In the genomic region with DNA sequence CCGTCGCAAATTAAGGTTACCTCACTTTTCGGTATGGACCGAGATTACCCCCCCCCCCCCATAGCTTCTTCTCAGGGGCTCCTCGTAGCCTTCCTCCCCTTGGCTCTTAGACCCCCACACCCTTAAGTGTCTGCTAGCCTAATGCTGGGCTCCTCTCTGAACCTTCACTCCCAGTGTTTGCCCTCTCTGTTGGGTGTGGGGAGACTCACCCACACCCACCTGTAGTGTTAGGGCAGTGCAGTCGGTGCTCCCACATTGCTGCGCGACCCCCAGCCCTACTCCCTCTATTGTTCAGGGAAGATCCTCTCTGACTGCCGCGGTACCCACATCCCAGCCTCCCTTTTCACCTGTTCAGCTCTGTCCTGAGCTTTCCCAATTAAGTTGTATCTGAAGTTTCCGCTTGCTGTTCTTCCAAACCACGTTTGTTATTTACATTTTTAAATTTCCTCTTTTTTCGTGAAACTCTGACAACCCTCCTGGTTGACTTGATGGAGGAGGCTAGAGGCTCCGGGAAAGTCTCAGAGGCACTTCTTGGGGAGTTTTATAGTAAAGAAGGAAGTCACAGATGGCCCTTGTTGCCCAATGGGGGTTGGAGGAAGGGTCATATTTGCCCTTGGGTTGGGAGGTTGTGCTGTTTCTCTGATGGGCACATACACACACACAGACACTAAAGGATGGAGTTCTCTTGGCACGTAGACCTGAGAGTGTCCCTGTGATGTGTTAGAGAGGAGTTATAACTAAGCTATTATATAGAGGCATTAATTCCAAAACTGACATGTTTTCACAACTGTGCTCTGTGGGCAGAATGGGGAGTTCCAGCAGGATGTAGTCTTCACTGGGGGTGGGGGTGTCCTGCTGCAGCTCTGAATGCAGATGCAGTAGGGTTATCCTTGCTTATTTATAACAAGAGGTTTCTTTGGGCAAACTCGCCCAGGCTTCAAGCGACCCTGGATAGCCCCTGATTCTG, we compare ENCODE assay signal across 8 mouse cellular contexts. TPM values are rescaled to one million over a fixed set of nuclear protein-coding genes. Genes with fewer than 3 reads are reported as not detected.
DNase-seq lines count a peak whose midpoint lies in the region; ATAC-seq and TF ChIP-seq lines count a peak whose summit lies in the region.

No protein-coding gene starts in this region.

- TF ChIP-seq EP300 in lung, postnatal 0 days (IDR thresholded peaks at IDR 0.05) = no peak

- peaks cover 20% of the 10 kb centered on the region for H3K79me2 ChIP-seq in myocyte (ENCODE audit: control insufficient read depth, insufficient read depth)

- H3K4me2 ChIP-seq in lung, postnatal 0 days (replicated peaks; ENCODE audit: low read depth, low read length) = peak overlapping the region; percentile 76
- peak overlapping the region; percentile 81 for H3K4me2 ChIP-seq in embryonic facial prominence, embryonic 11.5 days (ENCODE audit: low read depth, low read length)
- peak overlapping the region; percentile 81 for H3K4me2 ChIP-seq in intestine, embryonic 15.5 days (replicated peaks)
- peak overlapping the region; percentile 83 for H3K4me2 ChIP-seq in myocyte (ENCODE audit: low read depth)

- peak overlapping the region; percentile 62 for H3K9ac ChIP-seq in lung, postnatal 0 days (replicated peaks; ENCODE audit: low read depth)
- peak overlapping the region; percentile 87 for H3K9ac ChIP-seq in embryonic facial prominence, embryonic 11.5 days (replicated peaks; ENCODE audit: low read length)
- H3K9ac ChIP-seq in intestine, embryonic 15.5 days = peak overlapping the region; percentile 91

- peak; percentile 27 for DNase-seq in lung, postnatal 0 days (ENCODE audit: low spot score)
- DNase-seq in lung, postnatal 14 days = no peak
- DNase-seq in embryonic facial prominence, embryonic 11.5 days (ENCODE audit: low spot score) = no peak
- DNase-seq in gastrocnemius, adult 18-20 months (ENCODE audit: low spot score) = no peak
- DNase-seq in frontal cortex, adult 2 months (ENCODE audit: extremely low spot score in 1 of 2, low spot score in 1 of 2) = no peak
- DNase-seq in cerebellum, adult 18-20 months = no peak

- H3ac ChIP-seq in myocyte (ENCODE audit: control insufficient read depth, insufficient read length) = peak overlapping the region; percentile 58

- peak overlapping the region; percentile 81 for H3K4me3 ChIP-seq in lung, postnatal 0 days (ENCODE audit: low read depth, low read length)
- H3K4me3 ChIP-seq in embryonic facial prominence, embryonic 11.5 days (ENCODE audit: low read depth, low read length) = peak overlapping the region; percentile 83
- H3K4me3 ChIP-seq in intestine, embryonic 15.5 days (replicated peaks) = peak overlapping the region; percentile 93
- peak overlapping the region; percentile 43 for H3K4me3 ChIP-seq in myocyte

- ATAC-seq in lung, postnatal 0 days = no peak
- ATAC-seq in embryonic facial prominence, embryonic 11.5 days (replicated peaks; ENCODE audit: insufficient number of reproducible peaks, low FRiP score, low TSS enrichment, low read depth) = peak; percentile 30; the same call in 1 of the 2 replicates
- peak; percentile 10; the same call in 1 of the 2 replicates for ATAC-seq in intestine, embryonic 15.5 days

- no peak for TF ChIP-seq POLR2A in myocyte (IDR thresholded peaks at IDR 0.05; ENCODE audit: insufficient read length, low read depth)

- no peak for TF ChIP-seq CTCF in lung, postnatal 0 days (IDR thresholded peaks at IDR 0.05)

- no peaks in the 10 kb centered on the region for H3K27me3 ChIP-seq in lung, postnatal 0 days (replicated peaks; ENCODE audit: insufficient read depth, low read length)
- H3K27me3 ChIP-seq in embryonic facial prominence, embryonic 11.5 days (ENCODE audit: control insufficient read depth, insufficient read depth, low read length) = no peaks in the 10 kb centered on the region
- no peaks in the 10 kb centered on the region for H3K27me3 ChIP-seq in intestine, embryonic 15.5 days (replicated peaks)
- H3K27me3 ChIP-seq in myocyte (ENCODE audit: control insufficient read depth, insufficient read depth, insufficient read length) = no peaks in the 10 kb centered on the region

- H3K9me3 ChIP-seq in lung, postnatal 0 days (ENCODE audit: low read length) = no peaks in the 10 kb centered on the region
- no peaks in the 10 kb centered on the region for H3K9me3 ChIP-seq in embryonic facial prominence, embryonic 11.5 days (replicated peaks; ENCODE audit: control insufficient read depth, low read length)
- H3K9me3 ChIP-seq in intestine, embryonic 15.5 days = no peaks in the 10 kb centered on the region

- 14% methylated on average over 17 of the region's 17 CpGs for WGBS in lung, postnatal 0 days
- WGBS in embryonic facial prominence, embryonic 11.5 days = 23% methylated on average over 17 of the region's 17 CpGs
- WGBS in intestine, embryonic 15.5 days = 17% methylated on average over 17 of the region's 17 CpGs

- H3K36me3 ChIP-seq in lung, postnatal 0 days (ENCODE audit: insufficient read depth, low read length) = no peaks in the 10 kb centered on the region
- H3K36me3 ChIP-seq in embryonic facial prominence, embryonic 11.5 days (replicated peaks; ENCODE audit: control insufficient read depth, insufficient read depth, low read depth, low read length) = no peaks in the 10 kb centered on the region
- no peaks in the 10 kb centered on the region for H3K36me3 ChIP-seq in intestine, embryonic 15.5 days
- no peaks in the 10 kb centered on the region for H3K36me3 ChIP-seq in myocyte (ENCODE audit: control insufficient read depth, insufficient read depth)

- peak overlapping the region; percentile 81 for H3K27ac ChIP-seq in lung, postnatal 0 days (ENCODE audit: low read length)
- H3K27ac ChIP-seq in embryonic facial prominence, embryonic 11.5 days (replicated peaks; ENCODE audit: low read depth, low read length) = no peak overlapping the region
- no peak overlapping the region for H3K27ac ChIP-seq in intestine, embryonic 15.5 days

- H3K4me1 ChIP-seq in lung, postnatal 0 days (ENCODE audit: insufficient read depth, low read depth, low read length) = peaks cover 26% of the 10 kb centered on the region; the same call in 1 of the 2 replicates
- peaks cover 3% of the 10 kb centered on the region for H3K4me1 ChIP-seq in embryonic facial prominence, embryonic 11.5 days (ENCODE audit: control insufficient read depth, insufficient read depth, low read length)
- H3K4me1 ChIP-seq in intestine, embryonic 15.5 days (replicated peaks) = peaks cover 39% of the 10 kb centered on the region

TF ChIP-seq in myocyte, 11 proteins besides CTCF, POLR2A, EP300 and RAD21:
- TF ChIP-seq SRF (IDR thresholded peaks at IDR 0.05; ENCODE audit: control insufficient read depth, insufficient read length, low read depth) (no peak), MAX (IDR thresholded peaks at IDR 0.05; ENCODE audit: low read depth) (no peak), REST (IDR thresholded peaks at IDR 0.05; ENCODE audit: insufficient read depth, insufficient read length) (no peak), CEBPB (IDR thresholded peaks at IDR 0.05; ENCODE audit: insufficient read depth, poor library complexity, severe bottlenecking) (no peak), MYOD1 (IDR thresholded peaks at IDR 0.05; ENCODE audit: control insufficient read depth in 1 of 3, insufficient read length in 2 of 3, low read depth in 2 of 3) (no peak), MYOG (IDR thresholded peaks at IDR 0.05; ENCODE audit: control insufficient read depth in 1 of 3, insufficient read depth in 1 of 3, insufficient read length in 2 of 3, low read depth in 2 of 3) (no peak), E2F4 (IDR thresholded peaks at IDR 0.05; ENCODE audit: insufficient read depth) (no peak)

RNA-seq across cellular contexts. Expression of a gene that starts 1.1 kb away (rescaled TPM):
- polyA plus RNA-seq in lung, postnatal 0 days (2015; fragmentation: Nextera tagmentation; extraction: Ambion mirVana) = 41.7 and 44.7 TPM in 2 replicates
- polyA plus RNA-seq in embryonic facial prominence, embryonic 11.5 days (2014; fragmentation: Nextera tagmentation; extraction: Ambion mirVana) = 31.1 and 36.1 TPM in 2 replicates
- polyA plus RNA-seq in intestine, embryonic 15.5 days (2015; fragmentation: Nextera tagmentation; extraction: Ambion mirVana) = 22.0 and 22.2 TPM in 2 replicates
- polyA plus RNA-seq in myocyte (2012; fragmentation: generic; extraction: Trizol) = 9.1 TPM
- total RNA-seq in gastrocnemius, adult 18-20 months (2021) = 10 to 100 TPM in 1 of 2 experiments, 1 to 10 TPM in 1; 5.9 to 10.2 TPM
- 32.6 and 33.3 TPM in 2 replicates for polyA plus RNA-seq in frontal cortex, adult 2 months (2012; rRNA removed)

RNA-seq across cellular contexts. Expression of a gene that starts 52.5 kb away (rescaled TPM):
- polyA plus RNA-seq in lung, postnatal 0 days (2015; fragmentation: Nextera tagmentation; extraction: Ambion mirVana) = 30.5 and 36.6 TPM in 2 replicates
- 0.57 and 0.95 TPM in 2 replicates for polyA plus RNA-seq in embryonic facial prominence, embryonic 11.5 days (2014; fragmentation: Nextera tagmentation; extraction: Ambion mirVana)
- polyA plus RNA-seq in intestine, embryonic 15.5 days (2015; fragmentation: Nextera tagmentation; extraction: Ambion mirVana) = 8.1 and 8.3 TPM in 2 replicates
- 143 TPM for polyA plus RNA-seq in myocyte (2012; fragmentation: generic; extraction: Trizol)
- total RNA-seq in gastrocnemius, adult 18-20 months (2021) = 100 to 1,000 TPM in 1 of 2 experiments, 10 to 100 TPM in 1; 81.2 to 174 TPM
- polyA plus RNA-seq in frontal cortex, adult 2 months (2012; rRNA removed) = 2.3 and 3.3 TPM in 2 replicates

RNA-seq across cellular contexts. Expression of a gene that starts 59.8 kb away (rescaled TPM):
- 6.7 and 7.9 TPM in 2 replicates for polyA plus RNA-seq in lung, postnatal 0 days (2015; fragmentation: Nextera tagmentation; extraction: Ambion mirVana)
- not detected in 2 replicates for polyA plus RNA-seq in embryonic facial prominence, embryonic 11.5 days (2014; fragmentation: Nextera tagmentation; extraction: Ambion mirVana)
- 1.1 and 2.6 TPM in 2 replicates for polyA plus RNA-seq in intestine, embryonic 15.5 days (2015; fragmentation: Nextera tagmentation; extraction: Ambion mirVana)
- polyA plus RNA-seq in myocyte (2012; fragmentation: generic; extraction: Trizol) = 0.06 TPM
- under 1 TPM; 0.09 to 1.00 TPM for total RNA-seq in gastrocnemius, adult 18-20 months (2021)
- polyA plus RNA-seq in frontal cortex, adult 2 months (2012; rRNA removed) = 0.08 and 0.13 TPM in 2 replicates

Comparison
In these comparisons a context has a peak if more than half of its experiments do, and no peak if none do; other contexts are left out.
1. H3K4me3 ChIP-seq: peak in every context shown above with its lines; median percentile 93 in intestine, embryonic 15.5 days; 83 in embryonic facial prominence, embryonic 11.5 days; 81 in lung, postnatal 0 days; 43 in myocyte.